Mouse (Mus musculus) heart, postnatal 0 days (tissue): ENCODE results near the gene Pcna. TPM values are rescaled to one million over a fixed set of nuclear protein-coding genes. Genes with fewer than 3 reads are reported as not detected.

Source experiments
- ATAC-seq: fragments of 200-750 bp; cut with Nextera tagmentation; 2 replicates; pipeline ENCODE4 v1.8.0; 2017; ENCODE audit warnings: low read depth, moderate number of reproducible peaks, moderate library complexity; ENCODE audit not compliant: insufficient read depth
- DNase-seq: peaks from one replicate; pipeline ENCODE4 v3.0.0-alpha.2; 2016; ENCODE audit warnings: low spot score
- H3K27ac ChIP-seq: fragments of 300-500 bp; sonication (generic); 2 replicates; pipeline ENCODE4 v1.5.1; 2014; ENCODE audit warnings: low read depth, mild to moderate bottlenecking
- H3K27me3 ChIP-seq: fragments of 300-500 bp; sonication (generic); 2 replicates; pipeline ENCODE4 v1.6.1; 2014; ENCODE audit warnings: low read length, mixed read lengths; ENCODE audit not compliant: control insufficient read depth, insufficient read depth
- H3K36me3 ChIP-seq: fragments of 300-500 bp; sonication (generic); replicated peaks from 2 replicates; pipeline ENCODE4 v1.6.1; 2014; ENCODE audit warnings: low read length, mixed read lengths; ENCODE audit not compliant: control insufficient read depth, insufficient read depth
- H3K4me1 ChIP-seq: fragments of 300-500 bp; sonication (generic); 2 replicates; pipeline ENCODE4 v1.6.1; 2014; ENCODE audit warnings: antibody characterized with exemption; ENCODE audit not compliant: control insufficient read depth, insufficient read depth
- H3K4me2 ChIP-seq: fragments of 300-500 bp; sonication (generic); 2 replicates; pipeline ENCODE4 v1.6.1; 2014; ENCODE audit warnings: low read depth, mild to moderate bottlenecking, low read length, moderate library complexity
- H3K4me3 ChIP-seq: fragments of 300-500 bp; sonication (generic); 2 replicates; pipeline ENCODE4 v1.5.1; 2014; ENCODE audit warnings: low read depth, low read length
- H3K9ac ChIP-seq: fragments of 300-500 bp; sonication (generic); replicated peaks from 2 replicates; pipeline ENCODE4 v1.6.1; 2014; ENCODE audit warnings: low read depth, low read length, mixed read lengths
- H3K9me3 ChIP-seq: fragments of 300-500 bp; sonication (generic); replicated peaks from 2 replicates; pipeline ENCODE4 v1.6.1; 2016; ENCODE audit warnings: low read length; ENCODE audit not compliant: control insufficient read depth
- CTCF ChIP-seq: IDR thresholded peaks from 2 replicates; pipeline ENCODE4 v1.5.1; 2016; ENCODE audit warnings: antibody characterized with exemption, control low read depth, low read depth
- EP300 ChIP-seq: IDR thresholded peaks from 2 replicates; pipeline ENCODE4 v1.6.1; 2016; ENCODE audit warnings: antibody characterized with exemption, low read depth
- WGBS: fragments of 180-500 bp; shearing (Covaris S2); extraction: QIAGEN DNeasy Blood & Tissue Kit; methylation state at CpG from one replicate; pipeline ENCODE4 v1.1.7; 2014; 5-methylcytosine and 5-hydroxymethylcytosine counted together
- polyA plus RNA-seq: library from polyadenylated mRNA; unstranded; fragments of >200 nt; fragmentation: Nextera tagmentation; extraction: Ambion mirVana; gene quantifications from 2 replicates; pipeline ENCODE4 v1.2.1, GENCODE M21; 2015
- total RNA-seq: library from RNA; depleted of rRNA; stranded (reverse); fragments of >200 nt; gene quantifications from 2 replicates; pipeline ENCODE4 v1.2.3, GENCODE M21; 2014; ENCODE audit warnings: low replicate concordance

The Pcna gene
- total and polyA plus RNA-seq, 2 experiments from 2014 or later, result 74.8 to 142 TPM

DNA sequence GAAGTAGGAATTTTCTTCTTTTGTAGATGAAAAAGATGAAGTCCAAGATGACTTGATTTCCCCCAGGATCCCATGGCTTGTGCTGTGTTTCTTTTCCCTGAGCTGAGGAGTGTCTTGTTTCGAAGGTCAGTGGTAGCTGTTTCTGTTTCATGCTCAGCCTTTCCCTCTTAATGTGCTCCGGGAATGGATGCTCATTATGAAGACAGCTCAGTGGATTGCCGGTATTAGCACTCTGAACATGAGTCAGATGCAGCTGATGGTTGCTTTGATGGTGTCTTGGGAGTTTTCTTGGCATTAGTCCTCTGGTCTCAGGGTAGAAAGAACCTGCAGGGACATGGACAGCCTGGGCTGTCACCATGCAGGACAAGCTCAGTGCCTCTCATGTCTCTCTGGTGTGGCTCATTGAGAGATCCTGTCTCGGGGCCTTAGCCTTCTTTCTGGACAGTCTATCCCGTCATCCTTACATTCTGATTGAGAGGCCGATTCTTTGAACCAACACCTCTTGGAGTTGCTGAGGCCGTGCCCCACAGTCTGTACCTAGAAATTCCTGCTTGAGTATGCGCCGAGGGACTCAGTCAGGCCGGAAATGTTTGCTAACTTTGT, 27.5 kb upstream of the Pcna start:
- Histone ChIP-seq H3K9ac (no peak overlapping the region), H3K4me1 (peaks cover 50% of the 10 kb centered on the region)
- TF ChIP-seq CTCF, result no peak
- no peak for TF ChIP-seq EP300

DNA sequence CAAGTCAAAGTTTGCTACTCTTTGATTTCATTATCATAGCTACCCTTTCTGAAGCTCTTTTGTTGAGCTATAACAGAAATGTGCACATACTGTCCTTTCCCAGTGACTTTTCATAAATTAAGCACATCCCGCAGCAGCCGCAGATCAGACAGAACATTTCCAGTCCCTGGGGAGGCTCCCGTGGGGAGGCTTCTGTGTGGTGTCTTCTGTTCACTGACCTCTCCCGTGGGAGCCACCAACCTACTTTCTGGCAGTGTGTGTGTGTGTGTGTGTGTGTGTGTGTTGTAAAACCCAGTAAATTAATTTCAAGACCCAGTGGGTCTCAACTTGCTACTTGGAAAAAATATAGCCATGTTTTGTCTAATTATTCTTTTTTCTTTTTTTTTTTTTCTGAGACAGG, 26.9 kb upstream of the Pcna start:
- WGBS, result 67% methylated on average over 4 of the region's 4 CpGs
- H3K4me2 ChIP-seq, result no peak overlapping the region

More for the DNA sequence above, 27.5 kb upstream of the Pcna start:
- H3K9me3 ChIP-seq, result no peaks in the 10 kb centered on the region
- no peak for ATAC-seq
- H3K4me2 ChIP-seq, result no peak overlapping the region
- no peak overlapping the region for H3K4me3 ChIP-seq
- WGBS, result 89% methylated on average over 10 of the region's 10 CpGs
- peak overlapping the region; percentile 22; the same call in 1 of the 2 replicates for H3K27ac ChIP-seq
- 0 out of 2 replicates have a peak, but pooled peaks cover 7% of the 10 kb centered on the region for H3K36me3 ChIP-seq
- DNase-seq, result no peak
- H3K27me3 ChIP-seq, result no peaks in the 10 kb centered on the region

DNA sequence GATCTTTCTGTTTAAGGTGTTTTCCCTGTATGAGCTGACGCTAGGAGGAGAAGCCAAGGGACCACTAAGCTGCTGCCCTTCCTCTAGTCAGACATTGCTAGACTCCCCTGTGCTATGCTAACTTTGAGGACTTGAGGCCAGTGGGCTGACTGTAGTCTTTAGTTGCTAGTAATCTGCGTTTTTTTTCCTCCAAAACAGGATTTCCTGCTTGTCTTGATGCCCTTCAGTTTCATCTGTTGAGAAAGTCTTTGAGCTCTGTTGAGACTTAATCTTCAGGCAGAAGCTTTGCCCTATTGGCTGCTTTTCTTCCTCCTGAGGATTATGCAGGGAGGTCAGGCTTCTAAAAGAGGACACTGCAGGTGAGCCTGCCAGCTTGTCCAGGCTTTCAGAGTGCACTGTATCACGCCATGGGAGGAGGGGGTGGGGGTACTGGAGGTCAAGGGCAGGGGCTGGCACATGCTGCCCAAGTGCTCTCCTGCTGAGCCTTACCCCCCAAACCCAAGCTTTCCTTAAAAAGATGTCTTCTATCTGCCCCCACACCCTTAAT, 26.3 kb upstream of the Pcna start:
- DNase-seq (no peak), ATAC-seq (no peak)
- H3K27ac ChIP-seq, result peak overlapping the region; percentile 52
- no peak overlapping the region for H3K4me2 ChIP-seq
- 0 out of 2 replicates have a peak, but pooled peaks cover 7% of the 10 kb centered on the region for H3K36me3 ChIP-seq
- TF ChIP-seq EP300 (no peak), CTCF (no peak)
- WGBS, result 61% methylated on average over 3 of the region's 3 CpGs
- peaks cover 44% of the 10 kb centered on the region for H3K4me1 ChIP-seq
- no peak overlapping the region for H3K4me3 ChIP-seq
- H3K9me3 ChIP-seq, result no peaks in the 10 kb centered on the region
- H3K27me3 ChIP-seq, result no peaks in the 10 kb centered on the region
- no peak overlapping the region for H3K9ac ChIP-seq

More for the DNA sequence above, 26.9 kb upstream of the Pcna start:
- Histone ChIP-seq H3K27me3 (no peaks in the 10 kb centered on the region), H3K9ac (no peak overlapping the region), H3K4me1 (peaks cover 47% of the 10 kb centered on the region), H3K4me3 (no peak overlapping the region), H3K27ac (peak overlapping the region; percentile 52; the same call in 1 of the 2 replicates), H3K9me3 (no peaks in the 10 kb centered on the region), H3K36me3 (0 out of 2 replicates have a peak, but pooled peaks cover 7% of the 10 kb centered on the region)
- DNase-seq (no peak), ATAC-seq (no peak)
- TF ChIP-seq CTCF, result no peak
- TF ChIP-seq EP300, result no peak

DNA sequence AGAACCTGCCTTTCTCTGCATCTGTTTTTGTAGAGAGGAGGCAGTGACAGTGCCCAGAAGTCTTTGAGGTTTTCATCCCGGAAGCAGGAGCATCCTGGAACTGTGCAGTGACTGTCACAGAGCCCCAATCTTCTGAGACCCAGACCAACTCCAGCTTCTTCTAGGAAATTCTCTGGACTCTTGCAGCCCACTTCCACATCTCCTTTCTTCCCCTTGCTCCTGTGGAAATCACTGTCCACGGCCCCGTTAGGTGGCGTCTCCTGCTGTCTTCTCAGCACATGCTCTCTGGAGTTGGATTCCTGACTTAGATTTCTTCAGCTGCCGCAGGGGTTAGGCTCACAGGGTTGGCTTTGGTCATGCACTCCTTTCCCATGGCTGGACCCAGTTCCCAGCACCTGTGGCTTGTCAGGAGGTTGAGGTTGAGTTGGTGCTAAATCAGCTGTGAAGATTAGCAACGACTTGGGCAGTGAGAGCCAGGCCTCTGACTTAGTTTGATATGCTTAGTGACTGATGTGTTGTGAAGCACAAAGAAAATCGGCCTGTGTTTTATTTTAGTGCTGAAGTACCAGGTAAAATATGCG, 25.2 kb upstream of the Pcna start:
- ATAC-seq, result no peak

DNA sequence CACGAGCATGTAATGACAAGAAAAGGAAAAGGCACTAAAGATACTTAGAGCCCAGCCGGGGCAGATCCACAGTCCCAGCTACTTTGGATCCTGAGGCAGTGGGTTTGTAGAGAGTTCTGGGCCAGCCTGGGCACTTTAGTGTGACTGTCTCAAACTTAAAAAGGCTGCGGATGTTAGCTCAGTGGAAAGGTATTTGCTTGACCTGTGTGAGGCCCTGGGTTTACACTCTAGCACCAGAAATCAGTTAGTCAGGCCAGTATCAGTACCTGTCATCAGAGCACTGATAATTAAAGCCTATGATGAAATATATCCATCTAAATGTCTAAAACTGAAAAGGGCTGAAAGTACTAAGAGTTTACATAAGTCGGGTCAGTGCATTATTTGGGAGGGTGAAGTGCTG, 23.1 kb upstream of the Pcna start:
- H3K27ac ChIP-seq, result no peak overlapping the region
- no peak for ATAC-seq
- 74% methylated on average over 4 of the region's 4 CpGs for WGBS
- H3K4me2 ChIP-seq, result no peak overlapping the region
- H3K27me3 ChIP-seq, result no peaks in the 10 kb centered on the region
- TF ChIP-seq EP300 (no peak), CTCF (no peak)
- H3K9ac ChIP-seq, result no peak overlapping the region
- H3K9me3 ChIP-seq, result no peaks in the 10 kb centered on the region
- no peak overlapping the region for H3K4me3 ChIP-seq
- 0 out of 2 replicates have a peak, but pooled peaks cover 7% of the 10 kb centered on the region for H3K36me3 ChIP-seq
- H3K4me1 ChIP-seq, result peaks cover 14% of the 10 kb centered on the region
- DNase-seq, result no peak

More for the DNA sequence above, 25.2 kb upstream of the Pcna start:
- Histone ChIP-seq H3K9me3 (no peaks in the 10 kb centered on the region), H3K9ac (no peak overlapping the region), H3K4me3 (no peak overlapping the region), H3K4me2 (no peak overlapping the region), H3K4me1 (peaks cover 34% of the 10 kb centered on the region), H3K27ac (no peak overlapping the region; the same call in 1 of the 2 replicates), H3K36me3 (0 out of 2 replicates have a peak, but pooled peaks cover 7% of the 10 kb centered on the region), H3K27me3 (no peaks in the 10 kb centered on the region)
- TF ChIP-seq EP300, result no peak
- no peak for TF ChIP-seq CTCF
- DNase-seq, result no peak
- 59% methylated on average over 8 of the region's 8 CpGs for WGBS
